Mouse (Mus musculus): ENCODE data around the gene Cryba1.
A peak's percentile ranks its signal among the peaks of the same experiment; 100 is the strongest.

Gene Cryba1

GRCm38 (mm10) chr11:77713736-77714135, 11.3 kb downstream of the Cryba1 start:
- DNase-seq = no peak

- DNase-seq = no peak
These were observed 16.0 kb downstream of the Cryba1 start for GRCm38 (mm10) chr11:77709039-77709438.

GRCm38 (mm10) chr11:77705920-77706319, 19.2 kb downstream of the Cryba1 start:
- DNase-seq = no peak

GRCm38 (mm10) chr11:77697232-77697631, 27.9 kb downstream of the Cryba1 start:
- no peak for DNase-seq

- DNase-seq = no peak
These were observed 32.1 kb downstream of the Cryba1 start for GRCm38 (mm10) chr11:77693026-77693425.

GRCm38 (mm10) chr11:77687541-77688131, 37.4 kb downstream of the Cryba1 start:
- DNase-seq = peak; percentile 66

- DNase-seq = peak; percentile 82
These were observed 38.1 kb downstream of the Cryba1 start for GRCm38 (mm10) chr11:77686841-77687540.

GRCm38 (mm10) chr11:77686346-77686840, 38.7 kb downstream of the Cryba1 start:
- DNase-seq = peak; percentile 60

- DNase-seq = peak; percentile 99
These were observed 39.5 kb downstream of the Cryba1 start, which contains the start of gene Nufip2 for GRCm38 (mm10) chr11:77685383-77686265. Gene Nufip2, plus strand, starts transcription at chr11:77686155.

GRCm38 (mm10) chr11:77684896-77685295, 40.2 kb downstream of the Cryba1 start:
- DNase-seq = no peak

- no peak for DNase-seq
These were observed 45.1 kb downstream of the Cryba1 start for GRCm38 (mm10) chr11:77680018-77680417.

GRCm38 (mm10) chr11:77673428-77673991, 51.6 kb downstream of the Cryba1 start:
- DNase-seq = no peak

GRCm38 (mm10) chr11:77672746-77673145, 52.3 kb downstream of the Cryba1 start:
- no peak for DNase-seq

All from kidney, adult 18-20 months (tissue).